Mouse (Mus musculus) spleen, adult 12 weeks (tissue): ENCODE results near the gene Xylt2.
"Not testable (repeated sequence)": the region's sequence is repeated elsewhere in the genome, so short reads cannot be mapped to it uniquely, and the experiment has no call there.

Experiments used
- DNase-seq: peaks from one replicate; pipeline ENCODE4 v3.0.0; 2022; ENCODE audit warnings: low spot score

Gene Xylt2

GRCm38 (mm10) chr11:94676308-94676707 is 1.0 kb downstream of the Xylt2 start:
- DNase-seq, result no peak

- no peak for DNase-seq
Observed at GRCm38 (mm10) chr11:94675446-94675845, 1.9 kb downstream of the Xylt2 start.

GRCm38 (mm10) chr11:94674984-94675383 is 2.3 kb downstream of the Xylt2 start:
- no peak for DNase-seq

GRCm38 (mm10) chr11:94665281-94665680 is 12.0 kb downstream of the Xylt2 start:
- no peak for DNase-seq

- no peak for DNase-seq
Observed at GRCm38 (mm10) chr11:94661344-94661743, 16.0 kb downstream of the Xylt2 start.

- peak; percentile 85 for DNase-seq
Observed at GRCm38 (mm10) chr11:94653663-94654436, 23.5 kb downstream of the Xylt2 start, which contains the start of the genes Mrpl27 and Eme1. Gene Mrpl27, plus strand, starts transcription at chr11:94653767. Gene Eme1, minus strand, starts transcription at chr11:94653964.

- DNase-seq, result no peak
Observed at GRCm38 (mm10) chr11:94652973-94653372, 24.3 kb downstream of the Xylt2 start.

GRCm38 (mm10) chr11:94651241-94651640 is 26.1 kb downstream of the Xylt2 start:
- DNase-seq, result not testable (repeated sequence)

- no peak for DNase-seq
Observed at GRCm38 (mm10) chr11:94646457-94646856, 30.9 kb downstream of the Xylt2 start.

- no peak for DNase-seq
Observed at GRCm38 (mm10) chr11:94644461-94645219, 32.7 kb downstream of the Xylt2 start.

- DNase-seq, result no peak
Observed at GRCm38 (mm10) chr11:94634431-94634830, 42.9 kb downstream of the Xylt2 start.

- no peak for DNase-seq
Observed at GRCm38 (mm10) chr11:94632988-94633387, 44.3 kb downstream of the Xylt2 start.

GRCm38 (mm10) chr11:94631969-94632368 is 45.3 kb downstream of the Xylt2 start:
- no peak for DNase-seq

- peak; percentile 41 for DNase-seq
Observed at GRCm38 (mm10) chr11:94630199-94631011, 46.9 kb downstream of the Xylt2 start.

GRCm38 (mm10) chr11:94629884-94630198 is 47.5 kb downstream of the Xylt2 start:
- DNase-seq, result no peak

GRCm38 (mm10) chr11:94629199-94629883 is 48.0 kb downstream of the Xylt2 start, which contains the start of gene Lrrc59:
Gene Lrrc59, plus strand, starts transcription at chr11:94629767.
- DNase-seq, result peak; percentile 93

- DNase-seq, result no peak
Observed at GRCm38 (mm10) chr11:94622162-94622561, 55.2 kb downstream of the Xylt2 start.

GRCm38 (mm10) chr11:94621458-94621852 is 55.9 kb downstream of the Xylt2 start:
- DNase-seq, result no peak

GRCm38 (mm10) chr11:94620766-94621457 is 56.4 kb downstream of the Xylt2 start:
- DNase-seq, result no peak

- DNase-seq, result no peak
Observed at GRCm38 (mm10) chr11:94617646-94618045, 59.7 kb downstream of the Xylt2 start.

GRCm38 (mm10) chr11:94615494-94615893 is 61.8 kb downstream of the Xylt2 start:
- no peak for DNase-seq
